Mouse (Mus musculus): Measurements from ENCODE around the gene Olfr1404. TPM values are rescaled to one million over a fixed set of nuclear protein-coding genes. Genes with fewer than 3 reads are reported as not detected.
"Not testable (repeated sequence)": the region's sequence is repeated elsewhere in the genome, so short reads cannot be mapped to it uniquely, and the experiment has no call there.

The Olfr1404 gene
- not detected in 2 replicates for polyA plus RNA-seq (2015; fragmentation: Nextera tagmentation; extraction: Ambion mirVana)

GRCm38 (mm10) chr1:173212092-173212491 lies at the start of gene Olfr1404:
Gene Olfr1404 (plus strand): TSS chr1:173212392.
- Histone ChIP-seq H3K9me3 (no peaks in the 10 kb centered on the region), H3K9ac (no peak within 1 kb of the TSS), H3K4me2 (no peak within 1 kb of the TSS), H3K4me1 (replicated peaks) (no peaks in the 10 kb centered on the region), H3K27me3 (no peaks in the 10 kb centered on the region), H3K4me3 (no peak within 1 kb of the TSS), H3K36me3 (no peaks in the 10 kb centered on the region), H3K27ac (no peak within 1 kb of the TSS)
- no peak for ATAC-seq (ENCODE audit: low FRiP score)
- WGBS, result 81% methylated on average over 5 of the region's 5 CpGs

GRCm38 (mm10) chr1:173174154-173174842 lies 37.9 kb upstream of the Olfr1404 start:
- no peak overlapping the region for H3K27ac ChIP-seq
- no peaks in the 10 kb centered on the region for H3K36me3 ChIP-seq
- H3K9ac ChIP-seq, result no peak overlapping the region
- H3K4me3 ChIP-seq, result no peak overlapping the region
- no peaks in the 10 kb centered on the region for H3K4me1 ChIP-seq (replicated peaks)
- H3K4me2 ChIP-seq, result no peak overlapping the region
- H3K9me3 ChIP-seq, result no peaks in the 10 kb centered on the region
- H3K27me3 ChIP-seq, result no peaks in the 10 kb centered on the region
- ATAC-seq (ENCODE audit: low FRiP score), result no peak

- WGBS, result 73% methylated on average over 3 of the region's 3 CpGs
- ATAC-seq (ENCODE audit: low FRiP score), result no peak
- Histone ChIP-seq H3K4me1 (replicated peaks) (no peaks in the 10 kb centered on the region), H3K9me3 (no peaks in the 10 kb centered on the region), H3K36me3 (no peaks in the 10 kb centered on the region), H3K4me2 (no peak within 1 kb of the TSS), H3K9ac (no peak within 1 kb of the TSS), H3K27me3 (no peaks in the 10 kb centered on the region), H3K4me3 (no peak within 1 kb of the TSS), H3K27ac (no peak within 1 kb of the TSS)
Measured at GRCm38 (mm10) chr1:173190540-173190939, 21.7 kb upstream of the Olfr1404 start, which contains the start of gene Olfr1406. Gene Olfr1406 (minus strand): TSS chr1:173190640.

GRCm38 (mm10) chr1:173192059-173192458 lies 20.1 kb upstream of the Olfr1404 start:
- Histone ChIP-seq H3K9me3 (no peaks in the 10 kb centered on the region), H3K4me3 (no peak overlapping the region), H3K9ac (no peak overlapping the region), H3K4me2 (no peak overlapping the region), H3K27me3 (no peaks in the 10 kb centered on the region), H3K4me1 (replicated peaks) (no peaks in the 10 kb centered on the region), H3K27ac (no peak overlapping the region), H3K36me3 (no peaks in the 10 kb centered on the region)
- no peak for ATAC-seq (ENCODE audit: low FRiP score)
- WGBS, result 82% methylated on average over 3 of the region's 3 CpGs

- ATAC-seq (ENCODE audit: low FRiP score), result no peak
- Histone ChIP-seq H3K4me1 (replicated peaks) (no peaks in the 10 kb centered on the region), H3K27me3 (no peaks in the 10 kb centered on the region), H3K4me3 (no peak overlapping the region), H3K27ac (no peak overlapping the region), H3K4me2 (no peak overlapping the region), H3K9me3 (no peaks in the 10 kb centered on the region), H3K36me3 (no peaks in the 10 kb centered on the region), H3K9ac (no peak overlapping the region)
- WGBS, result 91% methylated on average over 2 of the region's 2 CpGs
Measured at GRCm38 (mm10) chr1:173196359-173196758, 15.8 kb upstream of the Olfr1404 start.

GRCm38 (mm10) chr1:173197508-173197907 lies 14.7 kb upstream of the Olfr1404 start, which contains the start of gene Olfr218:
Gene Olfr218 (plus strand): TSS chr1:173197808.
- 75% methylated on average over 5 of the region's 5 CpGs for WGBS
- no peak for ATAC-seq (ENCODE audit: low FRiP score)
- no peaks in the 10 kb centered on the region for H3K27me3 ChIP-seq

GRCm38 (mm10) chr1:173216481-173216880 lies 4.3 kb downstream of the Olfr1404 start:
- Histone ChIP-seq H3K27ac (no peak overlapping the region), H3K9ac (no peak overlapping the region), H3K36me3 (no peaks in the 10 kb centered on the region), H3K4me1 (replicated peaks) (no peaks in the 10 kb centered on the region), H3K27me3 (no peaks in the 10 kb centered on the region), H3K4me3 (no peak overlapping the region), H3K9me3 (no peaks in the 10 kb centered on the region), H3K4me2 (no peak overlapping the region)
- WGBS, result 91% methylated on average over 3 of the region's 3 CpGs
- no peak for ATAC-seq (ENCODE audit: low FRiP score)

More at GRCm38 (mm10) chr1:173197508-173197907, 14.7 kb upstream of the Olfr1404 start, which contains the start of gene Olfr218:
- no peaks in the 10 kb centered on the region for H3K9me3 ChIP-seq
- no peak within 1 kb of the TSS for H3K4me3 ChIP-seq
- no peak within 1 kb of the TSS for H3K27ac ChIP-seq
- no peak within 1 kb of the TSS for H3K9ac ChIP-seq
- H3K4me2 ChIP-seq, result no peak within 1 kb of the TSS
- H3K4me1 ChIP-seq (replicated peaks), result no peaks in the 10 kb centered on the region
- H3K36me3 ChIP-seq, result no peaks in the 10 kb centered on the region

- no peak within 1 kb of the TSS for H3K9ac ChIP-seq
- no peaks in the 10 kb centered on the region for H3K9me3 ChIP-seq
- H3K4me2 ChIP-seq, result no peak within 1 kb of the TSS
- no peaks in the 10 kb centered on the region for H3K36me3 ChIP-seq
- no peak within 1 kb of the TSS for H3K27ac ChIP-seq
- H3K27me3 ChIP-seq, result no peaks in the 10 kb centered on the region
- no peak within 1 kb of the TSS for H3K4me3 ChIP-seq
- WGBS, result 81% methylated on average over 2 of the region's 2 CpGs
- no peaks in the 10 kb centered on the region for H3K4me1 ChIP-seq (replicated peaks)
- no peak for ATAC-seq (ENCODE audit: low FRiP score)
Measured at GRCm38 (mm10) chr1:173227081-173227480, 14.9 kb downstream of the Olfr1404 start, which contains the start of gene Fcer1a. Gene Fcer1a (minus strand): TSS chr1:173227214.

GRCm38 (mm10) chr1:173237004-173237403 lies 24.8 kb downstream of the Olfr1404 start:
- WGBS, result 87% methylated on average over 1 of the region's 1 CpGs
- H3K36me3 ChIP-seq, result not testable (repeated sequence)

GRCm38 (mm10) chr1:173249888-173250287 lies 37.7 kb downstream of the Olfr1404 start:
- H3K27me3 ChIP-seq, result no peaks in the 10 kb centered on the region
- ATAC-seq (ENCODE audit: low FRiP score), result no peak
- no peak overlapping the region for H3K4me3 ChIP-seq
- H3K4me2 ChIP-seq, result no peak overlapping the region
- no peak overlapping the region for H3K9ac ChIP-seq
- H3K27ac ChIP-seq, result no peak overlapping the region
- H3K36me3 ChIP-seq, result no peaks in the 10 kb centered on the region
- no peaks in the 10 kb centered on the region for H3K4me1 ChIP-seq (replicated peaks)
- H3K9me3 ChIP-seq, result no peaks in the 10 kb centered on the region
- 95% methylated on average over 3 of the region's 3 CpGs for WGBS

More at GRCm38 (mm10) chr1:173237004-173237403, 24.8 kb downstream of the Olfr1404 start:
- H3K27me3 ChIP-seq; H3K4me2 ChIP-seq; H3K27ac ChIP-seq; ATAC-seq (ENCODE audit: low FRiP score); H3K4me3 ChIP-seq; H3K9ac ChIP-seq; H3K9me3 ChIP-seq; H3K4me1 ChIP-seq (replicated peaks): not testable (repeated sequence)

GRCm38 (mm10) chr1:173265701-173266100 lies 53.5 kb downstream of the Olfr1404 start, which contains the start of gene Olfr418:
Gene Olfr418 (plus strand): TSS chr1:173266001.
- Histone ChIP-seq H3K9me3 (no peaks in the 10 kb centered on the region), H3K4me1 (replicated peaks) (no peaks in the 10 kb centered on the region), H3K9ac (no peak within 1 kb of the TSS), H3K27ac (no peak within 1 kb of the TSS), H3K4me2 (no peak within 1 kb of the TSS), H3K36me3 (no peaks in the 10 kb centered on the region), H3K4me3 (no peak within 1 kb of the TSS), H3K27me3 (no peaks in the 10 kb centered on the region)
- ATAC-seq (ENCODE audit: low FRiP score), result no peak
